Mouse (Mus musculus): ENCODE results near the gene Ndufa3. TPM values are rescaled to one million over a fixed set of nuclear protein-coding genes. Genes with fewer than 3 reads are reported as not detected.

Gene Ndufa3
- polyA plus RNA-seq, 1 experiment from 2014 or later, result 292 TPM

DNA sequence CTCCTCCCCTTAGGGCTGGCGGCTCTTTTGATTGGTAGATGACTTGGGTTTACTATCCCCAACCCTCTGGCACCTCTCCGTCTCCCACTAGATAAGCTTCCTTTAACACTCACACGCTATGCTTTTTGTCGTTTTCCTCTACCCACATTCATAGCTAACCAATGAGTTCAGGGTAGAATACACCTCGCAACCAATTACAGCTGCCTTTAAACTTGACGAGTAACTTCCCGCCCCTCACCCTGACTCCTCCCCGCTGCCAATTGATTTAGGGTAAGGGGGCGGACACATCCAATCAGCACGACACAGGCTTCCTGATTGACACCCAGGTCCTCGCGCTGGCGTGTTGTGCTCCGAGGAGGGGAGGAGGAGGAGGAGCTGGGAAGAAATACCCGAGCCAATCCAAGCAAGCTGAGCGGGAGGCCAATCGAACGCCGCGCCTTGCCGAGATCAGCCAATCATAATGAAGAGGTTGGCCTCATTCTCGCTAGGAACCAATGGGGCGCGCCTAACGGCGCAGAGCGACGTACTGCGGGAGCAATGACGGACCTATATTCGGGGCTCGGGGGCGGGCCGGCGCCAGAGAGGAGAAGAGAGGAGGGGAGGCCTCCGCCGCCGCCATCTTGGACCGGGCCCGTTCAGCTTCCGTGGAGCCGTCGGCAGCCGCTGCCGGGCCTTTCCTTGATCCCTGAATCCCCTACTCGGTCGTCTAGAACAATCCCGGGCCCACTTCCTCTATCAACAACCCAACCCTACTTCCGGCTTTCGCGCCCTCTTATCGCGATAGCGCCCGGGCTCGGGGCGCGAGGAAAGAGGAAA is 27.7 kb downstream of the Ndufa3 start, which contains the start of gene Cnot3:
TSS of gene Cnot3 (plus strand) at position 597 of the 816 bp plus-strand sequence.
- Histone ChIP-seq H3K4me1 (replicated peaks) (peaks cover 54% of the 10 kb centered on the region), H3K9ac (peak within 1 kb of the TSS; percentile 99), H3K36me3 (peaks cover 51% of the 10 kb centered on the region), H3K4me2 (peak within 1 kb of the TSS; percentile 88), H3K27me3 (no peaks in the 10 kb centered on the region), H3K4me3 (replicated peaks) (peak within 1 kb of the TSS; percentile 99), H3K27ac (peak within 1 kb of the TSS; percentile 96), H3K9me3 (replicated peaks) (no peaks in the 10 kb centered on the region)
- under 1% methylated on average over 54 of the region's 58 CpGs for WGBS (ENCODE audit: insufficient replicate concordance)
- DNase-seq, result peak; percentile 99
- ATAC-seq (ENCODE audit: low read depth), result peak; percentile 96

DNA sequence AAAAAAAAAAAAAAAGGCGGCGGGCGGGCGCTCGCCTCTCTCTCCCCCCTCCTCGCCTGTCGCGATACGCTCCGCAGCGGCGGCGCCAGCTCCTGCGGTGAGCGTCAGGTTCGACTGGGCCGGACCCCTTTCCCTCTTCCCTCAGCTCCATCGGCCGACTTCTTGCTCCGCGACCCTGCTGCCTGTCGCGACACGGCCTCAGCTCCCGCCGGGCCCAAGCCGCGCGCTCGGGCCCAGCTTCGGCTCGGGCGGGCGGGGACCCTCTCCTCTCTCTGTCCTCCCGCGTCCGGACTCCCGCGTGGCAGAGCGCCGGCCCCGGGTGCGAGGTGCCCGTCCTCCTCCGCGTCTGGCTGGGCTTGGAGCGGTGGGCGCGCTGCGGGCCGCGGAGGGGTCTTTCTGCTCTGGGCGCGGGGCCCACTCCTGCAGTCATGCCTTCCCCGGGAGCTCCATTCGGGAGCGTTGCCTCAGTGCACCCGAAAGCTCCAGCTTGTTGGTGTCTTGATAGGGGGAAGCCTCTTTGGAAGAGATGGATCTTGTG is 28.4 kb downstream of the Ndufa3 start:
- peak overlapping the region; percentile 99 for H3K9ac ChIP-seq
- peak overlapping the region; percentile 99 for H3K4me3 ChIP-seq (replicated peaks)
- ATAC-seq (ENCODE audit: low read depth), result no peak
- H3K9me3 ChIP-seq (replicated peaks), result no peaks in the 10 kb centered on the region
- H3K4me1 ChIP-seq (replicated peaks), result peaks cover 54% of the 10 kb centered on the region
- H3K36me3 ChIP-seq, result peaks cover 51% of the 10 kb centered on the region
- peak overlapping the region; percentile 96 for H3K27ac ChIP-seq
- no peaks in the 10 kb centered on the region for H3K27me3 ChIP-seq
- under 1% methylated on average over 50 of the region's 58 CpGs for WGBS (ENCODE audit: insufficient replicate concordance)
- no peak for DNase-seq
- H3K4me2 ChIP-seq, result peak overlapping the region; percentile 88

DNA sequence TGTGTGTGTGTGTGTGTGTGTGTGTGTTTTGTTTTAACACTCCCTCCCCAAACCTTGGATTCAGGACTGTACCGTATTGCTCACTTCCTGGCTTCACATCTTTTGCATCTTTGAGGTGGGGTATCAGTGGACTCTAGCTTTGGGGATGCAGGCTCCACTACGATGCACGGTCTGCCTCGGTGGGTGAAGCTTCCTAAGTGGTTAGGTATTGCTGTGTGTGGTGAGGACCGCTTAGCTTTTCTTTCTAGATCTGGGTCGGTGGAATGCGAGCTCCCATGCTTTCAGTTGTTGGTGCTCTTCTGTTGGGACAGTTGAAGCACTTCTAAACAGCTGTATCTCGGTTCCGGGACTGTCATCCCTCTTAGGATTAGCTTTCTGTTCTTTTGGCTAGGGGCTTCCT is 29.0 kb downstream of the Ndufa3 start:
- Histone ChIP-seq H3K27ac (peak overlapping the region; percentile 96), H3K4me1 (replicated peaks) (peaks cover 54% of the 10 kb centered on the region), H3K36me3 (peaks cover 51% of the 10 kb centered on the region), H3K4me2 (peak overlapping the region; percentile 88), H3K4me3 (replicated peaks) (peak overlapping the region; percentile 99), H3K9me3 (replicated peaks) (no peaks in the 10 kb centered on the region), H3K9ac (peak overlapping the region; percentile 99), H3K27me3 (no peaks in the 10 kb centered on the region)
- WGBS (ENCODE audit: insufficient replicate concordance), result 13% methylated on average over 9 of the region's 9 CpGs
- no peak for ATAC-seq (ENCODE audit: low read depth)
- DNase-seq, result no peak

- peaks cover 51% of the 10 kb centered on the region for H3K36me3 ChIP-seq
- no peak for DNase-seq
- peak overlapping the region; percentile 99 for H3K9ac ChIP-seq
- no peaks in the 10 kb centered on the region for H3K27me3 ChIP-seq
- H3K27ac ChIP-seq, result peak overlapping the region; percentile 96
- H3K4me2 ChIP-seq, result peak overlapping the region; percentile 88
- no peak for ATAC-seq (ENCODE audit: low read depth)
- peaks cover 54% of the 10 kb centered on the region for H3K4me1 ChIP-seq (replicated peaks)
- H3K4me3 ChIP-seq (replicated peaks), result peak overlapping the region; percentile 99
- WGBS (ENCODE audit: insufficient replicate concordance), result 57% methylated on average over 4 of the region's 4 CpGs
- H3K9me3 ChIP-seq (replicated peaks), result no peaks in the 10 kb centered on the region
Measured at GRCm38 (mm10) chr7:3646641-3647040, 29.5 kb downstream of the Ndufa3 start.

GRCm38 (mm10) chr7:3656966-3657365 is 39.8 kb downstream of the Ndufa3 start:
- H3K27me3 ChIP-seq, result no peaks in the 10 kb centered on the region
- H3K4me2 ChIP-seq, result no peak overlapping the region
- no peaks in the 10 kb centered on the region for H3K9me3 ChIP-seq (replicated peaks)
- no peak overlapping the region for H3K27ac ChIP-seq
- 84% methylated on average over 4 of the region's 4 CpGs for whole genome bisulfite sequencing (ENCODE audit: insufficient replicate concordance)
- no peak overlapping the region for H3K4me3 ChIP-seq (replicated peaks)
- DNase-seq, result no peak
- H3K4me1 ChIP-seq (replicated peaks), result no peaks in the 10 kb centered on the region
- ATAC-seq (ENCODE audit: low read depth), result no peak
- H3K36me3 ChIP-seq, result peaks cover 100% of the 10 kb centered on the region
- no peak overlapping the region for H3K9ac ChIP-seq

DNA sequence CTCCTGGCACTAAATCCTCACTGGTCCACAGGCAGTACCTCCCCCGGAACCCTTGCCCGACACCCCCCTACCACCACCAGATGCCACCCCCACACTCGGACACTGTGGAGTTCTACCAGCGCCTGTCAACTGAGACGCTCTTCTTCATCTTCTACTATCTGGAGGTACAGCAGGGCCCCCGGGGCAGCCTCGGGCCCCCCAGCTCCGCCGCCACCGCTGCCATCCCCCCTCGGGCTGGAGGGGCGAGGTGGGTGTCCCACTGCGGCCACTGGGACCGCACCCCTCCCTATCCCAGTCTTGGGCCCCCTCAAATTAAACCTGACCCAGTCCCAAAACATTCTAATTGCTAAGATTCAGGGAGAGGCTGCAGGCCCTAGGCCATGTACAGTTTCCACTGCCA is 41.4 kb downstream of the Ndufa3 start:
- DNase-seq (no peak), ATAC-seq (ENCODE audit: low read depth) (no peak)
- WGBS (ENCODE audit: insufficient replicate concordance), result 90% methylated on average over 14 of the region's 14 CpGs
- Histone ChIP-seq H3K27me3 (no peaks in the 10 kb centered on the region), H3K4me1 (replicated peaks) (peaks cover 11% of the 10 kb centered on the region), H3K27ac (no peak overlapping the region), H3K9ac (no peak overlapping the region), H3K4me3 (replicated peaks) (no peak overlapping the region), H3K4me2 (no peak overlapping the region), H3K36me3 (peaks cover 99% of the 10 kb centered on the region), H3K9me3 (replicated peaks) (no peaks in the 10 kb centered on the region)

GRCm38 (mm10) chr7:3664524-3665214 is 47.5 kb downstream of the Ndufa3 start:
- Histone ChIP-seq H3K27ac (peak overlapping the region; percentile 89), H3K9me3 (replicated peaks) (no peaks in the 10 kb centered on the region), H3K36me3 (peaks cover 41% of the 10 kb centered on the region), H3K4me3 (replicated peaks) (peak overlapping the region; percentile 74), H3K4me2 (peak overlapping the region; percentile 94), H3K4me1 (replicated peaks) (peaks cover 48% of the 10 kb centered on the region), H3K9ac (peak overlapping the region; percentile 82), H3K27me3 (no peaks in the 10 kb centered on the region)
- 23% methylated on average over 15 of the region's 15 CpGs for WGBS (ENCODE audit: insufficient replicate concordance)
- DNase-seq, result peak; percentile 6
- peak; percentile 30 for ATAC-seq (ENCODE audit: low read depth)

DNA sequence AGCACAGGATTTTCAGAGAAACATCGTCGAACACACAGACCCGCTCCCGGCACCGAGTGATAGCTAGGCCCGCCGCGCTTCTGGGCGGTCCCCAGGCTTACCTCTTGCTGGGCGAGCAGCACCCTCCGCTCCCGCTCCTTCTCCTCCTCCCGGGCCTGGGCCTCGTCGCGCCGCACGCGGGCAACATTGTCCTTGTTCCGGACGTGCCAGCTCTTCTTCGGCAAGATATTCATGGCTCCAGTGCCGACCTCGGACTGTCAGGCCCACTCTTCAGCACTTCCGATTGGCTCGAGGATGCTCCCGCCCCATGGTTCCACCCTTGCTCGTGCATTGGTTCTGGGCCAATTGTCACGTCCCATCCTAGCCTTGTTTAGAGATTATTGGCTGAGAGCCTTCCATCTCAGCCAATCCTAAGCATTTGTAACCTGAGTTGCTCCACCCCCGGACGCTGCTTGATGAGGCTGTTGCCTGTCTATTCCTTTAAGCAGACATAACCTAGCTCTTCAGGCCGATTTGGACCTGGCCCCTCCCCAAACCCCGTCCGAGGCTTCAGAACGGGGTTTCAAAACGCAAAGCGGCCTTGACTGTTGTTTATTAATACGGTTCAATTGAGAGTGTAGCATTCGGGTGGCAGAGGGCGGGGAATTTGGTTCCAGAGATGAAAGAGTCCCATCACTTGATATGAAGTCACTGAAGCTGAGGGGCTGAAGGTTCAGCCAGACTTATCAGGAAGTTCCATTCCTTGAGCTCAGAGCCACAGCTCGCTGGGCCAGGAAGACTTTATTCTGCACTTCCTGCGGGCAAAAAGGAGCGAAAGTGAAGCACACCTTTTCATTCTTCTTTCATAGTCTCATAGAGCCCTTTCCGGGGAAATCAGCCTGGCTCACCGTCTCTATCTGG is 48.3 kb downstream of the Ndufa3 start, which contains the start of gene Leng1:
TSS of gene Leng1 (minus strand) at position 626 of the 900 bp plus-strand sequence.
- DNase-seq (peak; percentile 95), ATAC-seq (ENCODE audit: low read depth) (peak; percentile 98)
- H3K36me3 ChIP-seq, result peaks cover 33% of the 10 kb centered on the region
- H3K4me2 ChIP-seq, result peak within 1 kb of the TSS; percentile 94
- H3K27ac ChIP-seq, result peak within 1 kb of the TSS; percentile 90
- peak within 1 kb of the TSS; percentile 82 for H3K9ac ChIP-seq
- H3K4me1 ChIP-seq (replicated peaks), result peaks cover 48% of the 10 kb centered on the region
- H3K9me3 ChIP-seq (replicated peaks), result no peaks in the 10 kb centered on the region
- H3K27me3 ChIP-seq, result no peaks in the 10 kb centered on the region
- 2% methylated on average over 45 of the region's 45 CpGs for WGBS (ENCODE audit: insufficient replicate concordance)
- peak within 1 kb of the TSS; percentile 74 for H3K4me3 ChIP-seq (replicated peaks)

GRCm38 (mm10) chr7:3666921-3667391 is 49.8 kb downstream of the Ndufa3 start:
- Histone ChIP-seq H3K36me3 (peaks cover 18% of the 10 kb centered on the region), H3K9me3 (replicated peaks) (no peaks in the 10 kb centered on the region), H3K4me3 (replicated peaks) (peak overlapping the region; percentile 74), H3K9ac (peak overlapping the region; percentile 70), H3K27me3 (no peaks in the 10 kb centered on the region), H3K4me1 (replicated peaks) (peaks cover 48% of the 10 kb centered on the region), H3K4me2 (peak overlapping the region; percentile 81), H3K27ac (peak overlapping the region; percentile 90)
- 24% methylated on average over 14 of the region's 14 CpGs for WGBS (ENCODE audit: insufficient replicate concordance)
- peak; percentile 45 for ATAC-seq (ENCODE audit: low read depth)
- DNase-seq, result peak; percentile 27
